Mouse (Mus musculus): ENCODE data around the gene Lss.

DNA sequence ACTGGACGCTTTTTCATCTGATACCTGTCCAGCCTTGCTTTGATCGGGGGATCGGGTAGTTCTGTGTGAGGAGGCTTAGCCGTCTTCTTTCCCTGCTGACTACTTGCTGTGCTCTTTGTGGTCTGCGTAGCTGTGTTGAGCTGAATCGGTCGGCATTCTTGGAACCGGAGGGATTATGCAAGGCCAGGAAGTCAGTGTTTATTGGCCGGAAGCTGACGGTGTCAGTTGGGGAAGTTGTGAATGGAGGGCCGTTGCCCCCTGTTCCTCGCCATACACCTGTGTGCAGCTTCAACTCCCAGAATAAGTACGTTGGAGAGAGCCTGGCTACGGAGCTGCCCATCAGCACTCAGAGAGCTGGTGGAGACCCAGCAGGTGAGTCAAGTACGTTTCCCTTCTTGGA lies 42.2 kb upstream of the Lss start:
- TF ChIP-seq MYOD1 (IDR thresholded peaks at IDR 0.05; ENCODE audit: control insufficient read depth in 1 of 3, insufficient read length in 2 of 3, low read depth in 2 of 3): no peak
- TF ChIP-seq POLR2A (IDR thresholded peaks at IDR 0.05; ENCODE audit: insufficient read length, low read depth): no peak
- no peak for TF ChIP-seq USF1 (IDR thresholded peaks at IDR 0.05; ENCODE audit: low read depth)
- TF ChIP-seq E2F4 (IDR thresholded peaks at IDR 0.05; ENCODE audit: insufficient read depth): no peak
- no peak for TF ChIP-seq SRF (IDR thresholded peaks at IDR 0.05; ENCODE audit: control insufficient read depth, insufficient read length, low read depth)
- TF ChIP-seq TCF12 (IDR thresholded peaks at IDR 0.05; ENCODE audit: insufficient read depth, poor library complexity, severe bottlenecking): no peak

Measured in myocyte (in vitro differentiated cells).